Mouse (Mus musculus) erythroid progenitor cell, adult 5-6 weeks (primary cell): ENCODE data around the gene Cand1. TPM values are rescaled to one million over a fixed set of nuclear protein-coding genes. Genes with fewer than 3 reads are reported as not detected.

Experiments used
- ATAC-seq: replicated peaks from 2 replicates; pipeline ENCODE4 v1.8.0; 2016; ENCODE audit warnings: moderate number of reproducible peaks, mild to moderate bottlenecking, moderate TSS enrichment, inconsistent platforms; ENCODE audit not compliant: poor library complexity, low FRiP score, severe bottlenecking
- total RNA-seq, 2 experiments: library from RNA; stranded (forward) in 1 of 2; stranded (reverse) in 1 of 2; fragments of 150-400 nt in 1 of 2; fragments of 186-747, 209-891 nt in 1 of 2; gene quantifications; 2 replicates each; pipeline versions ENCODE4 v1.2.3 to v1.2.4; 2015 to 2017; ENCODE audit warnings: low replicate concordance in 2 of 2

Cand1 gene
- 7.2 and 28.9 TPM in 2 replicates for total RNA-seq (2015; ENCODE audit: low replicate concordance)
- 15.9 and 28.4 TPM in 2 replicates for total RNA-seq (2017; ENCODE audit: low replicate concordance)

DNA sequence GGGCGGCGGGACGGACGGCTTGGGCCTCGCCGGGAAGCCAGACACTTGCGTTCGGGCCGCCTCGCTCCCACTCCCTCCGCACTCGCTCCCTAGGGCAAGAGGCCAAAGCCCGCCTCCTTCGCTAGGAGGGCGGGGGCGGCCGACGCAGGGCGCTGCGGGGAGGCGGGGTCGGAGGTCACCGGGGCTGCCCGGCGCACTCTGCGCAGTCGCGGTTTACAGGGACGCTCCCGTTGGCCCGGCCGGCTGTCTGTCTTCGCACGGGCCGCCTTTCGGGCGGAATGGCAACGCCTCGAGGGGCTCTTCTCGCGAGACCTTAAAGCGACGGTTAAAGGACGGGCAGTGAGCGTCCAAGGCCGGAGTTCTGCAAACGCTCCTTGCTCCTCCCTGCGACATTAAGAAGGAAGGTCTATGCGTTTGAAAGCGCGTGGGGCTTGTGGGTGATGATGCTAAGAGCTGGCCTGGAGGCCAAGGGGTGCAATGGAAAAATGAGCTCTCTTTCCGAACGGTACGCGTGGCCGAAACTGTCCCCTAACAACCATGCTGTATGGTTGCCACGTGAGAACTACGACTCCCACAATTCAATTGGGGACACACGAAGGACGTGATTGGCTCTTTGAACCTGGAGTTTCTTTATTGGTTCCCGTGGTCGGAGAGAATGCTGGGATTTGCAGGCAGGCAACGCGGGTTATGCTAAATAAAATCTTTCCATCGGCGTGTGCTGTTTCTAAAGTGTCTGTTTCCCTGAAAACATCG is at the start of gene Cand1:
TSS of gene Cand1 (minus strand) at position 87 of the 753 bp plus-strand sequence.
- ATAC-seq = peak; percentile 94

DNA sequence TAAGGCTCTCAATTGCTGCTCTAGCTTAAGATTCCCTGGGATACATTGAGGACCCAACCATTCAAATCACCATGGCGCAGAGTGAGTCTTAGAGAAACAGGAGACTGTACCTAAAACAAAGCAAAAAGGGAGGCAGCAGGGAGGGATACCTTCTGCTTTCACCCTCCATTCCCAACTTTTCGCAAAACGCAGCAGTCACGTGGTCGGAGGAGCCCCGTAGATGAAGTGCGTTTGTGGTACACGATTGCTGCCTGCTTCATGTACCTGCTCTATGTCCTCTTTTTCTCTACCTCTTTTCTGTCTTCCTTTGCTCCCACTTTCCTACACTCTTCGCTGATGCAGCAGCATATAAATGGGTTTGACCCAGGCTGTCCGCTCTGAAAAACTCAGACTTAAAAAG is 39.0 kb upstream of the Cand1 start:
- ATAC-seq = no peak

DNA sequence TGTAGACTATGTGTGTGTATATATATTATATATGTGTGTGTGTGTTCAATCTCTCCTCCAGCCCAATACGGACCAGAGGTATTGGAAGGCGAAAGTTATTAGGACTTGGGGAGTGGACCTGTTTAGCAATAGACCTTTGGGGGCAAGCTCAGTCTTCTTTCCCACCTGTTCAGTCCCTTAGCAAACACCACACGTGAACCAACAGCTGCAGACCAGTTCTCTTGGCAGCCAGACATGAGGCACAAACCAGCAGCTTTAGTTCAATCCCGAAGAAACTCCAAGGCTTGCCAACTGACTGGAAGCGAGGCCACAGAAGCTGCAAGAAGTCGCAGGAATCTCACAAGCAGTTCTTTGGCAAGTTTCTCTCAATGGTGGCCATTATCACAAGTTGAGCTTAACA is 34.5 kb upstream of the Cand1 start:
- no peak for ATAC-seq

DNA sequence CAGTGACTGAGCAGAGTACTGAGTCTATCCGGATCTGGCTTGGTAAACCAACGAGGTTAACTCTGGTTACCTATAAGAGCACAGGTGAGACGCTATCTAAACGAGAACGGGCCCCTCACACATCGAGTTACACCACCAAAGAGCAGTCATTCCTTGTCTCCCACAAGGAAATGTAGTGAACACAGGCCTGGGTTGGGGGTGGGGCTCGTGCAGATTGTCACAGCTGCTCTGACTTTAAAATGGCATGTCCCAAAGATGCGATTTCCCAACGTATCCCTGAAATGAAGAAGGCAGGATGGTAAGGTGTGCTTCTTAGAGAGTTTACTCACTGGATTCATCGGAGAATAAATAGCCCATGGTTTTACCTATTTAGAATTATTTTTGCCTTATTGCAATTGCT is 32.7 kb upstream of the Cand1 start:
- no peak for ATAC-seq

DNA sequence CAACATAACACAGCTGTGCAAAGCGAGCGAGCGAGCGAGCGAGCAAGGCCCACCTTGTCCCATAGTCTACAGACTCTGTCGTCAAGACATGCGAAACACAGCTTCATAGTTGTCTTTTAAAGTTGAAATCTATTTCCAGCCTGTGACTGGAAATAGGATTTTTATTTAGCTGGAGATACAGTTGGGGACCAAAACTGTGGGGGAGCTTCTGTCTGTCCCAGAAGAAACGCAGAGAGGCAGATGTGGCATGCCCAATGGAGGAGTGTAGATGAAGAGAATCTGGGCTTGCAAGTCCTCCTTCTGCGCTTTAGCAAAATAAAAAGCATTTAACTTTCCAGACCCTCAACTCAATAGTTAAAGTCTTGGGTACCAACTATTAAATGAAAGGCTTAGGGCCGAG is 32.1 kb upstream of the Cand1 start:
- no peak for ATAC-seq

DNA sequence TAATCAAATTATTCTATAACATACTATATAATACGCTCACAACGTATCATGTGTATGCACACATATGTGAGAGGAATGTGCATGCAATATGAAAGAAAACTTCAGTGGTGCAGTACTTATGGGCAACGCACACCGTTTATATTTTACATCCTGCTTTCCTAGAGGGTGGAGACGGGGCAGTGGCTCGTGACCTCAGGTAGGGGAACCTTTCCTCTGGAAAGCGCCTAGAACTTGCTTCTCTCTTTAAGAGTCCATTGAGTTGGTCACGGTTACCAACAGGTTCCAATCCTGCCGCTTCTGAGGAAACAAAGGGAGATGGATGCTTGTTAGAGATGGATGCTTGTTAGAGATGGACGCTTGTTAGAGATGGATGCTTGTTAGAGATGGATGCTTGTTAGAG is 31.2 kb upstream of the Cand1 start:
- ATAC-seq = no peak

DNA sequence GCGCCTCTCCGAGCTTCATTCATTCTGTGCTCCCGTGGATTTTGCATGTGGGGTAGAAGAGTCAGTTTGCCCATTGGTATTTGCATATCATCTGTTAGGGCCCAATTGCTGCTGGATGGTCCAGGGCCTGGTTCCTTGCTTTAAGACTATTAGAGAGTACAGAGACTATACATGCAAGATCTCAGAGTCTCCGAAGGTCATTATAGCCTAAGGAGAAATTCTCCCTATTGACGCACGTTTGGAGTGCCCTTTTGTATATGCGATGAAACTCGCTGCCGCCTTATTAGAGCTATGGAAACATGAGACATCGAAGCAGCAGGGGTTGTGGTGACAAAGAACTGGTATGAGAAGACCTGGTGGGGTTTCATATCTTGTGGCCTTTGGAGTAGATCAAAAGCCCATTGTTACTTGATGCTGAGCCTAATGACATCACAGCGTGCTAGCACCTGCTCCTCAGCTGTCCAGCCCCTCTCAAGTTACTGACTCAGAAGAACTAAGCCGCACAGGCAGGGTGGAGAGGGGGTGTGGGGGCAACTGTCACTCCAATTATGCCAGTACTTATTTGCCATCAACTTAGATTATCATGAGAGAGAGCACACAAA is 30.6 kb upstream of the Cand1 start:
- no peak for ATAC-seq

DNA sequence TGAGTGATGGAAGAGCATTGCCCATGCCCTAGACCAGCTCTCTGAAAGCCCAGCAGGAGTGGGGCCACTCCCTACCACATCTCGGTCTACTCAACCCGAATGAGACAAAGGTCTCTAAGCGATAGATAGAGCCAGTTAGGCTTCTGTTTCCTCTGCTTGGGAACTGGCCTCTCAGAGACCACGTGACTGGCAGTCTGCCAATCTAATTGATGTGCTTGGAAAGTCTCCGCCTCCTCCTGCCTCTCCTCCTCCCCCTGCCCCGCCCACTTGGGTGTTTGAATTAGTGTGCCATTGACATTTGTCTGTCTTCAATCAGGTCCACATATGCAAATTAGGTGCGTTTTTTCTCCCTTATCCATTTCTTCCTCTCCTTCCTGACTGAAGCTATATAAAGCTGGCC is 24.9 kb upstream of the Cand1 start:
- no peak for ATAC-seq

DNA sequence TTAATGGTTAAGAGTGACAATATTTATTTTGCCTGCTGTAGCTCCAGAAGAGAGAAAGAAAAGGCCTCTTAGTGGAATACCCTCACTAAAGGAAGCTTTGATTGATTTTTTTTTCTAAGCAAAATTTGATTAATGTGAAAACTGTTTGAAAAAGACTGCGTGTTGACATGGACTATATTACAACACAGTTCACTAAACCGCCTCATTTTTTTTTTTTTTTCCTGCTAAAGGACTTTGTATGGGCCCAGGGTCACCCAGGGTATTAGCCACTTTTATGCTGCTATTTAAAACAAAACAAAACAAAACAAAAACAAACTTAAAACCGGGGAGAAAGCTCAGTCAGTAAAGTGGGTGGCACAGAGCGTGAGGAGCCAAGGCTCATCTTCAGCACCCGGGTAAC is 23.0 kb upstream of the Cand1 start:
- ATAC-seq = no peak

DNA sequence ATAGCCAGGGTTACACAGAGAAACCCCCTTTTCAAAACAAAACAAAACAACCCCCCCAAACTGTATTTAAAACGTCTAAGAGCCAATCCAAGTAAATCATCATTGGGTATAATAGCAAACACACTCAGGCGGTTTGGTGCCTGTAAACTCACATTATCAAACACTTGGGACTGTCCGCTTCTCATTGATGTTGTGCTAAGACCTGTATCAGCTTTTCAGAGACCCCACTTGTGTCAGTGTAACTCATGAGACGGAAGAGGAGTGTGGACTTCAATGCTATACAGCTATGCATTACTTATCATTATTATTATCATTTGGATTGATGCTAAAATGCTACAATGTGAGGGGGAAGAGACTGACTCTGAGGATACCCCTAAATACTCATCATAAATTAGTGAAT is 18.0 kb upstream of the Cand1 start:
- ATAC-seq = no peak

DNA sequence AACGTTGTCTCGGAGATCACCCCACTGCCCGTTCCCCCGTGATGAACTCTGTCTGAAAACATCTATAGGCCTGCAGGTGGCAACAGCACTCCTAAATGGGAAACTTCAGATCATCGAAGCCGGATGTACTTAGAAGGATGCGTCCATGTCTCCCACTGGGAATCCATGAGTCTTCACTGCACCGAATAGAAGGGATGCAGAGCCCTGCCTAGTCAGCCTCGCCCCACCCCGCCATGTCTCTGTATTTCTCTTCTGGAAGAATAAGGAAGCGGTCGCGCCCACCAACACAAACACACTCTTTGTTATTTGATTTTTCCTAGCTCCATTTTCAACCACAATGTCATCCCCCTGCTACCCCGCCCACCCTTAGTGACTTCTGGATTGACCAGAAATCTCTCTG is 4.3 kb upstream of the Cand1 start:
- no peak for ATAC-seq

DNA sequence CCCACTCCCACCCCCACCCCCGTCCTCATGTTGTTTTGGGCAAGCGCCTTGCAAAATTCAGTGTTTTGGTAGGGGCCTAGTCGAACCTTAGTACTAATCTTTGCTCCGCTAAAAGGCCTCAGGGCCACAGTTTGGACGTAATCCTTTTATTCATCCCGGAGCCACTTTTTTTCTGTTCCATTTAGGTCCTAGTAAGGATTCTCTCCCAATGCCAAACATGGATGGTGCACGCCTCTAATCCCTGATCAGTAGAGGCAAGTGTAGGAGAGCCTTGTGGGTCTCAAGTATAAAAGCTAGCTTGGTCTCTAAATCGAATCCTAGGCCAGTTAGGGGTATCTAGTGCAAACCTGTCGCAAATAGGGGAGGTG is 851 bp upstream of the Cand1 start:
- ATAC-seq = no peak

DNA sequence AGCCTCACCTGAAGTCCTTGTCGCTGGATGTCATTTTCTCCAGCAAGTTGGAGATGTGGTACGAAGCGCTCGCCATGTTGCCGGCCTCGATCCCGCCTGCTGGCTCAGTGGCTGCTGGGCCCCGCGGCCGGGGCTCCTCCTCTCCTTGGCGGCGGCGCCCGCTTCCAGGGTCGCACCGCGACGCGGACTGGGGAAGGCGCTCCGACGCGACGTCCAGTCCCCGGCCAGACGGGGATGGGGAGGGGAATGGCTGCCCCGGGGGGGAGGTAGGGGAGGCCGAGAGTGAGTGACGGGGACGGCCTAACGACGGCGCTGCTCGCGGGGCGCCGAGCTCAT is 254 bp downstream of the Cand1 start:
- ATAC-seq = no peak

DNA sequence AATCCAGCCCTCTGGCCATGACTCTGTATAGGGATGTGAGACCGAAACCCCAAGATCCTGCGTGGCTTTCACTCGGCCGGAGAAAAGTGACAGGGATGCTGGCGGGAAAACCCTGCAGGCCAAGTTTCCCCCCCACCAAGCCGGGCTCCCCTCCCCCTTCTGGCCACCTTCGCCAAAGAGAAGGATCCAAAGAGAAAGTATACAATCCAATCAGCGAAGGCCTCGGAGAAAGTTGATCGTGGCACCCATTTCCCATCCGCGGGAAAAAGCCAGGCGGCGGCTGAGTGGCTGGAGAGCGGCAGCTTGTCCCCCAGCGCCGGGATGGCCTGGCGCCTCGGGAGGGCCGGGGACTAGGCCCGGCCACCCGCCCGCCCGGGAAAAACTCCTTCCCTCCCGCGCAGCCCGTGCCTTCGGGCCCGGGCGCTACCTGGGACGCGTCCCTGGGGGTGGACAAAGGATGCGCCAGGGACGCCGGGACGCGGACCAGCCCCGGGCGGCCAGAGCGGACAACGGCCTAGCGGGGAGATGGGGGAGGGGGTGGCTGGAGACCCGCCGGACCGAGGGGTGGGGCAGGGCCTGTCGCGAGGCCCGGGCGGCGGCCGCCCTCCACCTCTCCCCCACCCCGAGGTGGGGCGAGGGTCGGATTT is 747 bp downstream of the Cand1 start:
- no peak; the same call in 1 of the 2 replicates for ATAC-seq

DNA sequence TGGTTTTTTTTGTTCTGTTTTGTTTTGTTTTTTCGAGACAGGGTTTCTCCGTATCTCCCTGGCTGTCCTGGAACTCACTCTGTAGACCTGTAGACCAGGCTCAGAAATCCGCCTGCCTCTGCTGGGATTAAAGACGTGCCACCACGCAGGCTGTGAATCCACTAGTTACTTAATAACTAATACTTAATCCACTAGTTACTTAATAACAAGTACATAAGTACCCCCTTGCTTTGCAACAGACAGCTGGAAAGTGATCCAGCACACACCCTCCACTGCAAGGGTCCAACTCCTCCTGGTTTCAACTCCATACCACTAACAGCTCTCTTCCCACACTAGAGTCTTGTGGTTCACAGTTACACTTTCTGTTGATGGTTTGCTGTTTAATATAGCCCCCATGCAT is 8.3 kb downstream of the Cand1 start:
- ATAC-seq = no peak

DNA sequence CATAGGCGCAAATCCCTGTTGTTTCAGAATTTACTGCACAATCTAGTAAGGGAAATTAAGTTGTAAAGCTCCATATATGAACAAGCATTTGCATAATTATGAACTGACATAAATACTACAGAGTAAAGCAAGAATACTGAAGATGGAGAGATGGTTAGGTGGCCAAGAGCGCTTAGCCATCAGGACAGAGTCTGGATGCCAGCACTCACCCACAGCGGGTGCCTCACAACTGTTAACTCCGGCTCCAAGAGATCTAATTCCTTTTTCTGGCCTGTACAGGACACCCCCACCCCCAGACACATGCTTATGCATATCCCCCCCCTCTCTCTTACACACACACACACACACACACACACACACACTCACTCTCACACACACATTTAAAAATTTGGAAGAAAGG is 9.2 kb downstream of the Cand1 start:
- ATAC-seq = no peak

DNA sequence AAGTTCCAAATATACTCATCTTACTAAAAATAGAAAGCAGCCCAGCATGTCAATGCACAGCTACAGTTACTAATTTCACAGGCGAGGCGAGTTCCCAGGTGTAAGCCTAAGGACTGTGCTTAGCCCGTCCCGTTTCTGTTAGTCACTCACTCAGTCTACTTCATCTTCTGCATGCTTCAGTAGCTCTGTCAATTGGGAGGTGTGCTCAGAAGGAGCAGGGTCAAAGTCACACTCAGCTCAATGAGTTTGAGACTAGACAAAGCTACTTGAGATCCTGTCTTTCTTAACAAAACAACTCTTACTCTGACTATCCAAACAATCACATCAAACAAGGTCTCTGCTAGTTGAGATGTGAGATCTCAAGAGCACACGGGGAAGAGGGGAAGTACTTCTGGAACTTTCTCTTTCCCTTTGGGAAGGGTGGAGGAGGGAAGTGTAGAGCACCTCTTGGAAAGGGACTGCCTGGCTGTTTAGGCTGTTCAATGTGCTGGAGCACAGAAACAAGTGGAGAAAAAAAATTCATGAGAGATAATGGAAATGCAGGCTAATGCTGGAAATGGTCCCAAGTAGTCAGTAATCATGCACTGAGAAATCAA is 9.7 kb downstream of the Cand1 start:
- no peak for ATAC-seq

DNA sequence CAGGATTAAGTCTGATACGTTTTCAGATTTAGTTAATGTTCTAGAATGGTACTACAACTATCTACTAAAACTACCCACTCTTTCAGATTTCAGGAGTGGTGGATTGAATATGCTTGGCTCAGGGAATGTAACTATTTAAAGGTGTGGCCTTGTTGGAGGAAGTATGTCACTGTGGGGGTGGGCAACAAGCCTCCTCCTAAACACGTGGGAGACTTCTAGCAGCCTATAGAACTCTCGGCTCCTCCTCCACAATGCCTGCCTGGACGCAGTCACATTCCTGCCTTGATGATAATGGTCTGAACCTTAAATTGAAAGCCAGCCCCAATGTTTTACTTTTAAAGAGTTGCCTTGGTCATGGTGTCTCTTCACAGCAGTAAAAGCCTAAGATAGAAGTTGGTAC is 16.2 kb downstream of the Cand1 start:
- ATAC-seq = no peak

DNA sequence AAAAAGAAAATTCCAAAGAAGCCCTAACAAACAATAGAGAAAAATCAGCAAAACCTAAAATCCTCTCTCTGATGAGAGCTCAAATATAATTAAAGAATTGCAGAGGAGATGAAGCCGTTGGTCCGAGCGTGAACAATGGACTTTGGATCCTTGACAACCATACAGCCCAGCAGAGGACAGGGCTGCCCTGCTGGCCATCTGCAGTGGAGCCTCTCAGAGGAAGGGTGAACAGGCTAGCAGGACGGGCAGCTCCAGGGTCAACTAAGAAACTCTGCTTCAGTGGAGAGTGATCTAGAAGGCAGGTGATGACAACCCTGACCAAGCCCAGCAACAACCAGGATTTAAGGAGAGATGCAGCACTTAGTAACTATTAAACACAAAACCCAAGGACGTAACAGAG is 18.2 kb downstream of the Cand1 start:
- no peak for ATAC-seq

DNA sequence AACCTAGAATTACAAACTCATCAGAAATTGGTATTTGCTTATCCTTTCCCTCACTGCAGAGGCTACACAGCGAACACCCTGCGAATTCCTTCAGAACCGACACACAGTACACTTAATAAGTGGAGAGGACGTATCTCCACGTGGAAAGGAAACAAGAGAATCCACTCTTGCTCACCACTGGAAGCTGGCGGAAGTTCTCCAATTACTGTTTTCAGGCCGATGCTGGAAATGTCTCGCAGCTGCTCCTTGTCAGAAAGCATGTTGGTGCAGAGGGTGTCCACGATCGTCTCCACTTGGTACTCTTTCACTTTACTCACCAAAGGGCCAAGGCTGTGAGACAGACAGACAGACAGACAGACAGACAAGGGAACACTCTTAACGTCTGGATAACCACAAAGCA is 20.4 kb downstream of the Cand1 start:
- no peak for ATAC-seq
